Mouse (Mus musculus) cortical plate, adult 2 months (tissue): ENCODE data around the gene Rrnad1.
"Not testable (repeated sequence)": the region's sequence is repeated elsewhere in the genome, so short reads cannot be mapped to it uniquely, and the experiment has no call there.

Source experiments
- CTCF ChIP-seq: fragments of 200-500 bp; IDR thresholded peaks from 2 replicates; pipeline ENCODE4 v1.5.1; 2011; ENCODE audit warnings: mild to moderate bottlenecking, control low read depth, low read length; ENCODE audit not compliant: insufficient read depth; ENCODE audit errors: extremely low read depth
- POLR2A ChIP-seq: fragments of 200-500 bp; IDR thresholded peaks from 2 replicates; pipeline ENCODE4 v1.6.1; 2011; ENCODE audit warnings: mild to moderate bottlenecking, low read length, control low read depth; ENCODE audit not compliant: insufficient read depth; ENCODE audit errors: extremely low read depth

GRCm38 (mm10) chr3:87901959-87902358 is 28.6 kb downstream of the Rrnad1 start:
- not testable (repeated sequence) for TF ChIP-seq CTCF, POLR2A
